Mouse (Mus musculus) retina, adult 2 months (tissue): ENCODE data around the gene Dctpp1.

ENCODE experiments used
- DNase-seq: peaks from one replicate; pipeline ENCODE4 v3.0.0-alpha.2; 2012; ENCODE audit warnings: low read depth, low spot score

Dctpp1 gene

GRCm38 (mm10) chr7:127231826-127232621 lies 28.5 kb downstream of the Dctpp1 start:
- no peak for DNase-seq

GRCm38 (mm10) chr7:127231376-127231775 lies 29.1 kb downstream of the Dctpp1 start:
- no peak for DNase-seq

GRCm38 (mm10) chr7:127228615-127229303 lies 31.8 kb downstream of the Dctpp1 start:
- DNase-seq = no peak

- DNase-seq = no peak
These were observed 35.1 kb downstream of the Dctpp1 start for GRCm38 (mm10) chr7:127225147-127225995.

- DNase-seq = no peak
These were observed 35.9 kb downstream of the Dctpp1 start for GRCm38 (mm10) chr7:127224616-127225015.

GRCm38 (mm10) chr7:127223515-127224478 lies 36.7 kb downstream of the Dctpp1 start:
- DNase-seq = no peak

GRCm38 (mm10) chr7:127223106-127223505 lies 37.4 kb downstream of the Dctpp1 start:
- DNase-seq = no peak

GRCm38 (mm10) chr7:127220440-127220839 lies 40.1 kb downstream of the Dctpp1 start:
- no peak for DNase-seq

GRCm38 (mm10) chr7:127218670-127219069 lies 41.8 kb downstream of the Dctpp1 start:
- DNase-seq = no peak

- DNase-seq = no peak
These were observed 42.4 kb downstream of the Dctpp1 start for GRCm38 (mm10) chr7:127217901-127218642.

GRCm38 (mm10) chr7:127217475-127217874 lies 43.0 kb downstream of the Dctpp1 start:
- no peak for DNase-seq

- no peak for DNase-seq
These were observed 44.2 kb downstream of the Dctpp1 start for GRCm38 (mm10) chr7:127216307-127216706.

- no peak for DNase-seq
These were observed 45.3 kb downstream of the Dctpp1 start for GRCm38 (mm10) chr7:127214981-127215871.

GRCm38 (mm10) chr7:127214521-127214920 lies 46.0 kb downstream of the Dctpp1 start:
- DNase-seq = no peak

- no peak for DNase-seq
These were observed 46.6 kb downstream of the Dctpp1 start for GRCm38 (mm10) chr7:127213930-127214329.

GRCm38 (mm10) chr7:127213485-127213884 lies 47.0 kb downstream of the Dctpp1 start:
- no peak for DNase-seq

- no peak for DNase-seq
These were observed 47.9 kb downstream of the Dctpp1 start for GRCm38 (mm10) chr7:127212432-127213250.

- no peak for DNase-seq
These were observed 49.3 kb downstream of the Dctpp1 start for GRCm38 (mm10) chr7:127211014-127211745.
